Mouse (Mus musculus) layer of hippocampus, adult 9-11 months (tissue): ENCODE measurements around the gene Pmel.

ENCODE experiments used
- DNase-seq: peaks from one replicate; pipeline ENCODE4 v3.0.0; 2022

The Pmel gene

DNA sequence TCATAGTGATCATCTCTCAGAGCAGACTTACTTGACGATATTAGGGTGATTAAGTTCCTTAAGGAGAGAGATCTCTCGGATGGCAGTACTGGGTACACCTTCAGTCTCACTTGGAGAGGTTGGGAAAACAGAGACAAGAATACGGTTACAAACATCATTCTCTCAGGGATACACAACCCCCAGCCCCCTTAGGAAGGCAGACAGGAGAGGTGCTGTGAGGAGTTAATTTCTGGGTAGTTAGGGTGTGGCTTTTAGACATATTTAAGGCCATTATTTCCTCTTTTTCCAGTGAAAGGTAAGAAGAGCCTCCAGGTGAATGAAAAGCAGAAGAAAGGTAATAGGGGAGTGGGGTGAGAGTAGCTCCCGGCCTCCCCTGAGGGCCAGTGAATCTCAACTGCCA lies at the start of gene Pmel:
Gene Pmel, plus strand, starts transcription at position 301 of the 400 bp plus-strand sequence.
- DNase-seq = no peak

DNA sequence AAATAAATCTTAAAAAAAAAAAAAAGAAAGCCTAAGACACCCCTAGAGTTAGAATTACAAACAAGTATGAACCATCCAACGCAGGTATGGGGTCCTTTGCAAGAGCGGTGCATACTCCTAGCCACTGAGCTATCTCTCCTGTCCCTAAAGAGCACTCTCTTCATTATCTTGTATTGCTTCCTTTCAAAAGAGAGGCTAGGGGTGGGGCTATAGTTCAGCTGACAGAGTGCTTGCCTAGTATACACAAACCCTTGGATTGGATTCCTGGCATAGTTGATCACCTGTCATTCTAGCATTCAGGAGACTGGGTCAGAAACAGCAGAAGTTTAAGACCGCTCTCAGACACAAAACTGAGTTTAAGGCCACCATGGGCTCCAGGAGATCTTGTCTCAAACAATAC lies 48.7 kb upstream of the Pmel start:
- no peak for DNase-seq

DNA sequence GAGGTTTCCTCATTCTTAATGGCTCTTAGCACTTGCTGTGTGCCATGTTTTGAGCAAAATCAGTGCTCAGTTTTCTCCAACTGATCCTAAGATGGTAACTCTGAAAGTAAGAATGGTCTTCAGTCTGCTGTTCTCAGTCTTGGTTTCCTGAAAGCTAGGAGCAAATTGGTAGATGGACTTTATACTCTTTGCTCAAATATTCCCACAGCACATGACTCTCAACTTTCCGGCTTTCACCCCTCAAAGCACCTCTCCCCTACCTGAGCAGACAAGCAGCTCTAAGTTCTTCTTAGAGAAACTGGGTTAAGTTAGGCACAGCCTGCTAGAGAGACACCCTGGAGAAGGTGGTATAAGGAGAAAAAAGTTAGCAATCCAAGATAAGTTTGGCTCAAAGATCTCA lies 47.3 kb upstream of the Pmel start:
- DNase-seq = no peak

DNA sequence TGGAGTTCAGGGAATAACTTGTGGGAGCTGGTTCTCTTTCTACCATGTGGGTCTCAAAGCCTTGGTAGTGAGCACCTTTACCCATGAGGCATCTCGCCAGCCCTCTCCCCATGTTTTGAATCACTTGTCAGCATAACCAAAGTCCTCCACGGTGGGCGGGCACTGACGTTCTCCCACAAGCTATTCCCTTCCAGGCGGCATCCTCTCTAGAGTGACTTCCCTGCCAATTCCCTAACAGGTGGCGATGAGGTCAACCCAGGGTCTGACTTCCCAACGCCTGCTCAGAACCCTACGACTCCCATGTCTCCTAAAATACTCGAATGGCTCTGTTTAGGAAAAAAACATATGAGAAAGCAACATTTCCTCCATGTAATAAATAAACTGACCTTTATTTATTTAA lies 46.2 kb upstream of the Pmel start:
- no peak for DNase-seq

DNA sequence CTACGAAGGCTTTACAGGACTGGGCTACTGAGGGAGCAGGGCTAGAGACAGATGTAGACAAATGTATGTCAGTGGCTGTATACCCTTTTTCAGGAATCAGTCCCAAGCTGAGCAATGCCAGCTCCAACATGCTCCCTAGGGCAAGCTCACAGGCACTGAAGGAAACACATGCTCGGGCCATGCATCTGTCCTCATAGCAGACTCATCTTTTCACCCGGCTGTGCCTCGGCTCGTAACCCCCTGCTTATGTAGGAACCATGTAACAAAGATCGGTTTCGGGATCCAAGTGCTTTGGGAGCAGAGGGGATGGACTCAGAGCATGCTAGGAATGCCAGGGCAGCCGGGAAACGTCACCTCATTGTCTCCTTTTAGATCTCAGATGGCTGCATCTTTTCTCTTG lies 44.5 kb upstream of the Pmel start:
- no peak for DNase-seq

DNA sequence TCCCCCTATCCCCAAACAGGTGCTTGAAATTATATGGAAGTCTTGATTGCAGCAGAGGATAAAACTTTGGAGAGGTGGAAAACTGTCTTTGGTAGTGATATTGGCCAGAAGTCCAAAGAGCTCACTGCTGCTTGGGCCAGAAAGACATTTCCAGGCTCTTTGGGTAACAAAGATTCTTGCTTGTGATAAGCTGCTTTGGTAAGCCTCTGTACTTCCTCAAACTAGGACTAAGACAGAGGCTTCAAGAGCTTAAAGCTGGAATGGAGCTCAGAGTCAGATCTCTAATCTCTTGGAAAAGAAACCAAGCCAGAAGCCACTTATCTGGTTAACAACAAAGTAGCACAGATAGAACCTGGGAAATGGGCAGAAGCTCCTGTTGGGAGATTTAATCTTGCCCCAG lies 41.5 kb upstream of the Pmel start:
- no peak for DNase-seq

DNA sequence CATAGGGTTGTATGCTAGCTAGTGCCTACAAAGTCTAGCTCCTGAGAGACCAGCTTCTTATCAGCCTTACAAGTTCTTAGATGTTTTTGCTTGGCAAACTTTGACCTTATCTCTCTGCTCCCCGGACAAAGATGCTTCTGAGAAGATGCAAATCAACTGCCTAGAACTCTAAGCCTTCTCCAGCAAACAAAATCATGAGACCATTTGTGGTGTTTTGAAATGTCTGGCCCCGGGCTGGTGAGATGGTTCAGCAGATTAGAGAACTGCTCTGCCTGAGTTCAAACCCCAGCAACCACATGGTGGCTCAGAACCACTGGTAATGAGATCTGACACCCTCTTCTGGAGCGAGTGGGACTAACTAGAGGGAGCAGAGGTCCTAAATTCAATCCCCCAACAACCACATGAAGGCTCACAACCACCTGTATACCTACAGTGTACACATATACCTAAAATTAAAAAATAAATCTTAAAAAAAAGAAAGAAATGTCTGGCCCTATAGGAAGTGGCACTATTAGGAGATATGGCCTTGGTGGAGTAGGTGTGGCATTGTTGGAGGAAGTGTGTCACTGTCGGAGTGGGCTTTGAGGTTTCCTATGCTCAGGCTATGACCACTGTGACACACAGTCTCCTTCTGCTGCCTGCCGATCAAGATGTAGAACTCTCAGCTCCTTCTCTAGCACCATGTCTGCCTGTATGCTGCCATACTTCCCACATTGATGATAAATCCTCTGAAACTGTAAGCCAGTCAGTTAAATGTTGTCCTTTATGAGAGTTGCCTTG lies 40.4 kb upstream of the Pmel start:
- DNase-seq = no peak

DNA sequence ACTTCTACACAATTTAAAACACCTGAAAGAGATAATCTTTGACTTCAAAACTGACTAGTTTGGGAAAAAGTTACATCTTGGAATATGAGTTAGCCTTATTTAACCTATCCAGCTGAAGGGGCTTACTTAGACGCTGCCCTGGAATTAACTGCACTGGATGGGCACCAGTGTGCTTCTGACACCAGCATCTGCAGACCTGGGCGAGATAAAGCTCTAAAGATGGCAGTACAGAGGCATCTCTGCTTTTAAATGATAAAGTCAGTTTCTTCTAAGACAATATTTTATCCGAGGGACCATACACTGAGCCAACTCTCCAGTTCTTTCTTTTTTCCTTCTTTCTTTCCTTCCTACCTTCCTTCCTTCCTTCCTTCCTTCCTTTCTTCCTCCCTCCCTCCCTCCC lies 39.2 kb upstream of the Pmel start:
- no peak for DNase-seq

DNA sequence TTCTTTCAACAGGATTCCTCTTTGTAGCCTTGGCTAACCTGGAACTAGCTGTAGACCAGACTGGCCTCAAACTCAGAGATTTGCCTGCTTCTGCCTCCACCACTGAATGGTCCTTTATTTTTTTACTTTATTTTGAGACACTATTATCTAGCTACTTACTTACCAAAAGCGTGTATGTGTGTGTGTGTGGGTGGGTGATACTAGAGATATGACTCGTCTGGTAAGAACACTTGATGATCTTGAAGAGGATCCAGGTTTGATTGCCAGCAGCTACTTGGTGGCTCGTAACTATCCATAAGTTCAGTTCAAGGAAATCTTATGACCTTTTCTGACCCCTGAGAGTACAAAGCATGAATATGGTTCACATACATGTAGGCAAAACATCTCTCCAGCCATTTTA lies 38.7 kb upstream of the Pmel start:
- no peak for DNase-seq

DNA sequence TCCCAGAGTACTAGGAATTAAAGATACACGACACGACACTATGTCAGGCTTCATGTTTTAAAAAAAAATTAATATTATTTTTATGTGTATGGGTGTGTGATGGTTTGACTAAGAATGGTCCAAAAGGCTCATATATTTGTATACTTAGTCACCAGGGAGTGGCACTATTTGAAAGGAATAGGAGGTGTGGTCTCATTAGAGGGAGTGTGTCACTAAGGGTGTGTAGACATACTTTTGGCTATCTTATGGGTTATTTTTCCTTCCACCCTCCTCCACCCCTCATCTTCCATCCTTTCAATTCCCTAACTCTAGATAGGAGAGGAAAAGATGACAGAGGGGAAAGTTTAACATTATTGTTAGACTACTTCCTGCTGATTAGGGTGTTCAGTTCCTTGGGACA lies 38.2 kb upstream of the Pmel start:
- DNase-seq = no peak

DNA sequence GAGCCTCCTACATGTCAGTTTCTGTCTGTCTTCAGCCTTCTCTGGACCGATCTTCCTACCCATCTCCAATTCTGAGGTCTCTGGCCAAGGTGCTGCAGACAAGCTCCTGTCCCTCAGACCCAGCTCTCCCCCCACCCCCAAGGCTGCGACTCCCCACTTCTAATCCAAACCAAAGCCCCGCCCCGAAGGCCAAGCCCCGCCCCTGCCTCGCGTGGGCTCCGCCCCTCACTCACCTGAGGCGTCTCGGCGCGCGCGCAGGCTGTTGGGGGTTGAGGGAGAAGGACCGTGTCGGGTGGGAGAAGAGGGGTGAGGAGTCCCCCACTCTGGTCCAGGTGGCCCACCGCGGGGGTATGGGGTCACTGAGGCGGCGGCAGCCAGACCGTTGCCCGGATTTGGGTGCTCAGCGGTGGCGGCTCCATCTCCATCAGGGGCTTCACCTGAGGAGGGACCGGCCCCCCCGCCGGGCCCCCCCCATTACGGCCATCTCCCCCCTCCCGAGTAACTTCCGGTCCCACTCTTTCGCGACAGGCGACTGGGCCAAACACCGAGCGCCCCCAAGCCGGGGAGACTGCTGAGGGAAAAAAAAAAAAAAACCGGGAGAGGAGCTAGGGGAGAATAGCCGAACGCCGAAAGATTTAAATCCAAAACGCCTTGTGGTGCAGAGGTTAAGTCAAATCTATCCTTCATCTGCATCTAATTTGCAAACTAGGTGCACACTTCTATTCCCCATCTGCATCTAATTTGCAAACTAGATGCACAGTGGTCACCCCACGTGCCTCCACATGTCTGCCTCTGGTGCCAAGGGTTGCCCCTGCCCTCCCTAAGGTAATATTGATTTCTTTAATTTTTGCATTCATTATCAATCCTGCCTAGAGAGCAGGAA lies 35.0 kb upstream of the Pmel start:
- DNase-seq = peak; percentile 47

DNA sequence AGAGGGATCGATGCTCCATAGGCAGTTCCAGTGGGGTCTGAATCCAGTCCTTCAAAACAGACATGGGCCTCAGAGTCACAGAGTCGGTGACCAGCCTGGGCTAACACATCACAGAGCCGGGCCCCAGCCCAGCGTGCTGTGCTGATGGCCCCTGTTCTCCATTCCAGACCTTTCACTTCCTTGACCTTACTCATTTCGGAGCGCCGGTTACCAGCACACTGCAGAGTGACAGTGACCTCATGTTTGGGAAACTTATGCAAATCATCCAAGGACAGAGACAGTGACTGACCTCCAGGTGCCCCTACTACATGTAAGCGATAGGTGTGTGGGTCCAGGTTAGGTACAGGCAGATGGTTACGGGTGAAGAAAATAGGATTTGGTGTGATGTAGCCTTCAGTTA lies 32.8 kb upstream of the Pmel start:
- DNase-seq = no peak

DNA sequence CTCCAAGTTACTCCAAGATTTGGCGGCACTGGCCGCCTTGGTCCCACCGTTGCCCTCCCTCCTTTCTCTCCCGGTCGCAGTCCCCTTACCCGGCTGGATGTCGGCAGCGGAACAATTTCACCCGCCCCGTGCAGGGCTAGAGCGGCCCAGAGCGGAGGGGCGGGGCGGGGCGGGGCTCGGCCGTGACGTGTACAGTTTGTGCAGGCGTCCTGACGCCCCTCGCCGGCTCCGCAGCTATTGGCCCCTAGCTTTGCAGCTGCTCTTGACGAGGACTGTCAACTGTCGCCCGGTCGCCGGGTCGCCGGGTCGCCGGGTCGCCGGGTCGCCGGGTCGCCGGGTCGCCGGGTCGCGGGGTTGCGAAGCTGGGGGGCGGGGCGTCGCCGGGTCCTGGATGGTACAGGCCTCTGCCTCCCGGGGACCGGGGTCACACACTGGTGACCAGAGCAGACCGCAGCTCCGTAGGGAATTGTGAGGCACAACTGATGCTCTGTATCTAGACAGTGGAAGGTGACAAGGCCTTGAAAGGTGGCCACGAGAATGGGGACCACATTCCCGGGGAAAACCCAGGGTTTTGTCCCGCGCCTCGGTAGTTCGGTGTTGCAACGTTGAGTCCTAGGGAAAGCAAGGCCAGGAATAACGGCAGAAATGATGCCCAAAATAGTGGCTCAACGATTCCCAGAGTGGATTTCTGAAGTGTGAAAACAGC lies 30.1 kb upstream of the Pmel start, which contains the start of gene Suox:
Gene Suox, minus strand, starts transcription at position 311 of the 706 bp plus-strand sequence.
- peak; percentile 84 for DNase-seq

DNA sequence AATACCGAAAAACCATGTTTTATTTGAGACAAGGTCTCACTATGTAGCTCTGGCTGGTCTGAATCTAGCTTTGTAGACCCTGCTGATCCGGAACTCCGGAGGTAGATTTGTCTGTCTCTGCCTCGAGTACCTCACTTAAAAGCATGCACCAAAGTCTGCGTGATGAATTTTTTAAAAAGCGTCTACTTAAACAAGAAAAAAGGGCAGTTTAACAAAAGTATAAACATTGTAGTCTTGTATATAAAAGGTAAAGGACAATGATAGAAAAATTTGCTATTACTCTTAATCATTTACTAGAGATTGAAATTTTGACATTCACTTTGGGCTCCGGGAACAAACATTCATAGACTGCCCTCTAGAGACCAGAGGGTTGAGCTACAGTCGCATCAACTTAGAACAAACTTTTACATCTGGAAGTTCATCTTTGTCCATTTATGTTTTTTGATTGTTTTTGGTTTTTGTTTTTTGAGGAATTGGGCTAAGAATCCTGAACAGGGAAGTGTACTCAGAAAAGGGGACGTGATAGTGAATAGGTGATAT lies 29.5 kb upstream of the Pmel start:
- DNase-seq = no peak

DNA sequence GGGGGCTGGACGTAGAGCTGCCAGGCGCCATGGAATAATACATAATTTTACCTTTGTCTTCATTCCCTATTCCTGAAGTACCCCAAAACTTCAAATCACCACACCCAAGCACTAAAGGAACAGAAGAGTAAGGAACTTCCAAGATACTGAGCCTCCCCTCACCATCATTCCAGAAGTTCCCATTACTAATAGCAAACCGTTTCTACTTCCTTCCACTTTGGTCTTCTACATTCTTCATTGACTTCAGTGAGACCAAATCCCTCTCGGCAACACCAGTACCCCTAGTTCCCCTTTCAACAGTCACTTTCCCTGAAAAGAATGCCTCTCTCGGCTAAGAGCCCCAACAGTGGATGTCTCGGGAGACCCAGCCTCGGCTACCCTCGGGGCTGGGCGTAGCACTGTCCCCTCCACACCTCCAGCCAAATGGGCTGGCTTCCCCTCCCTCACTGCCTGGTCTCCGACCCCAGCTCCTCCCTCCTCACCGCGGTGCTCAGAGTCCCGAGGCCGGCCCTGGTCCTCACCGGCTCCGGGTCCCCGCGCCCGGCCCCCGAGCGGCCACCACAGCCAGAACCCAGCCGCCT lies 8.5 kb upstream of the Pmel start:
- no peak for DNase-seq

DNA sequence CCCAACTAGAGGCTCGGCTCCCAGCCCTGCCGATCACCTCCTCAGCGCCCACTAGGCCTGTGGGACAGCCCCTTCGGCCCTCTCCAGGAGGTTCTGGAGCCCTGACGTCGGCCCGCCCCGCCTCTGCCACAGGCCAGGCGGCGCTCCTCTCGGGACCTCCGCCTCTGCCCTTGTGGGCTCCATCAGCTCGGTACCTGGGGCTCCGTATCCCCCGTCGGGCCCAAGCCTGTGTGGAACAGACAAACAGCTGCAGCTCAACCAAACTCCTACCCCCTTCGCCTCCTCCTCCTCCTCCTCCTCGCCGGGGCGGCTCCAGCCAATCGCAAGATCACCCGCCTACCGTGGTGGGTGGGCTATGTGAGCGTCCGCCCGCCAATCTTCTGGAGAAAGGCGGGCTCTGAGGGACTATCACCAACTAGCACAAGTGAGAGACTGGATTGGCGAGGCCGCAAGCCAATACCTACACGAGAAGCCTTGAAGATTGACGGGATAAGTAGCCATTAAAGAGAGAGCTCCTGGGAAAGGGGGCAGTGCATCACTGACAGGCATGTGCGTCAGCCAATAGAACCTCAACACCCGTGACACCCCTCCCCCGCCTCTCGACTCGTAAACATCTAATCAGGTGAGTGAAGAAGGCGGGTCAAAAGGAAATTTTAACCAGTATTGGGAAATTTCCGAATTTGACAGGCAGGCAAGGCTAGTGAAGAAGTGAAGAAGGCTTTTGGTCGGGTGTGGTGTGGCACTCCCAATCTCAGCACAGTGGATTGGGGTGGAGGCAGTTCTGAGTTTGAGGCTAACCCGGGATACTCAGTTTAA lies 7.8 kb upstream of the Pmel start, which contains the start of gene Rab5b:
Gene Rab5b, minus strand, starts transcription at position 273 of the 816 bp plus-strand sequence.
- peak; percentile 100 for DNase-seq

DNA sequence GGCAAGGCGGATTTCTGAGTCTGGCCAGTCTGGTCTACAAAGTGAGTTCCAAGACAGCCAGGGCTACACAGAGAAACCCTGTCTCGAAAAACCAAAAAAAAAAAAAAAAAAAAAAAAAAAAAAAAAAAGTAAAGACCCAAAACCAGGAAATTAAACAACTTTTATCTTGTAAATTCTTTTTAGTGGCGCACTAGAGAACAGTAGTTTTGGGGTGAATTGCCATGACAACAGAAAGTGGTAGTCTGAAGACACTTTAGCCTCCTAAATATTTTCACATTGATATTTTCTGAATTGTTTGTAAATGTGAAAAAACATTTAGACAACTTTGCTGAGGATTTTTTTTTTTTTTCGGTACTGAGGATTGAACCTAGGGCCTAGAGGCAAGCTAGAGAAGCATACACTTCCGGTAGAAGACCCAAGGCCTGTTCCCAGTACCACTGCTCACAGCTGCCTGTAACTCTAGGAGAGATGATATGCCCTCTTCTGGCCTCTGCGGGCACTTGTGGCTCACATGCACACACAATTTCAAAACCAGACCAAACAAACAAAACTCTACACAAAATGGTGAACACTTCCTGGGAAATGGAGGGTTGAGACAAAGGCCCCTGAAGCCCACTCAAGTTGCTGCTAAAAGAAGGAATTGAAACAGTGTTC lies 6.8 kb upstream of the Pmel start:
- no peak for DNase-seq

DNA sequence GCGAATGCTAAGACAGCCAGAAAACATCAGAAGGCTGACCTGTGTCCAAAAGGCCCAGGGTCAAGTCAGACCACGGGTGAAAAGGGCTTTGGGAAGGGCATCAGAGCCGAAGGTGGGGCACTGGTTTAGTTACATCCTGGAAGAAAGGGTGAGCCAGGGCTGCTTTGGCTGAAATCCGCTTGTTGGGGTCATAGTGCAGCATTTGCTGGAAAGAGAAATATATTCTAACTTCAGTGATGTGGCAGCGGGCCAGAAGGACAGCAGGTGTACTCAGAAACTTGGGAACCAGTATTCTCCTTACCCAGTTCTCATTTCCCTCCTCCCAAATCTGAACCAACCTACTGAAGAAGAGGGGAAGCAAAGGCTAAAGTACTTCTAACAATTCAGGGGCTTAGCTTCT lies 5.0 kb upstream of the Pmel start:
- DNase-seq = no peak

DNA sequence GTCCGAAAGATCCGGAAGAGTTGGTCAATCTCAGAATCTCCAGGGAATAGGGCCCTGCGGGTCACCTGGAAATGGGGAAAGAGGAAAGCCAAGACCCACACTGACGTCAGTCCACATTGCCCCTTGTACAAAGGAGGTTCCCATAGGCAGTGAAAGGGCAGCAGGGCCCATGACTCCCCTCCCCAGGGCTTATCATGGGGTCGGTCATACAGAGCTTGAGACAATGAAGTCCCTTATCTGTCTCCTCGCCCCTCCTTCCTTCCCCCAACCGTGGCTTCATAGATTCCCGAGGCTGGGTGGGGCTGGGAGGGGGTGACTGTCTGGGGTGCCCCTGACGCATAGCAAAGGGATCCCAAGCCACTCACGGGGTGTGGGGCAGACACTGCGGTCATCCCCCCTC lies 4.4 kb upstream of the Pmel start:
- DNase-seq = no peak

DNA sequence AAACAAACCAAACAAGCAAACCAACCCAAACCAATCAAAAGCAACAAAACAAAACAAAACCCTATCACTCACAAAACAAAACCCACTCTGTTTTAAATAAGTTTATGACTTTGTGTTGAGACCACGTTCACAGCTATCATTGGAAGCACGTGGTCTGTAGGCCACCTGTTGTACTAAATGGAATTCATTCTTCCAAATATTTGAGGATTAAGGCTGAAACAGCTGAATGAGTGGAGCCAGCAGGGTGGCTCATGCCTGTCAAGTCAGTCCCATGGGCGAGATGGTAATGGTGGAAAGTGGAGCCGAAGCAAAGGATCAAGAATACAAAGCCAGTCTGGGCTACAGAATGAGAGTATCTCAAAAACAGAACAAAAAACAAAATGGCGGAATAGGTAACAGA lies 3.3 kb upstream of the Pmel start:
- DNase-seq = no peak

DNA sequence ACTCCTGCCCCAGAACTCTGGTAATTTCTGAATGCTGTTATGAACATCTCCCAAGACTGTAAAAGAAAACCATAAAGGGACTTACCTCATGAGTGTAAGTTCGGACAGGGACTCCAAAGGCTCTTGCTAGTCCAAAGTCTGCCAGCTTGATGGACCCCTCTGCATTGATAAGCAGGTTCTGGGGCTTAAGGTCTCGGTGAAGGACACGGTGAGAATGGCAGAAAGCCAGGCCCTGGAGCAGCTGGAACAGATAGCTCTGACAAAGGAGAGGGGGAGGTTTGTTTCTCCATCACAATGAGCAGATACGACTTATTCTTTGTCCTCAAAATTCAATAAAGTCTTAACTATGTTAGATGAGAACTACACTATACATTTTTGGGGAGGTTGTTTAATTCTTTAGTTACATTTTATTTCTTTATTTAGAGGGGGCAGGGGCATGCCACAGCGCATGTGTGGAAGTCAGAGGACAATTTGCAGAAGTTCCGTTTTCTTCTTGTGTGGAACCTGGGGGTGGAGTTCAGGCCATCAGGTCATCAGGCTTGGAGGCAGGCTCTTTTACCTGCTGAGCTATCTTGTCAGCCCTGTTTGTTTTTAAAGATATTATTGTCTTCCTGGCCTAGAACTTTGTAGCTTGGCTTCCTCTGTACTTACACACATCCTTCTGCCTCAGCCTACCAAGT lies 1.5 kb upstream of the Pmel start:
- DNase-seq = no peak
